Mouse (Mus musculus) MEL (cell line): ENCODE results near the gene Pex14. TPM values are rescaled to one million over a fixed set of nuclear protein-coding genes. Genes with fewer than 3 reads are reported as not detected.

ENCODE experiments used
- DNase-seq: peaks from one replicate; pipeline ENCODE4 v3.0.0; 2011; ENCODE audit warnings: low read depth, low spot score
- H3K27ac ChIP-seq: 2 replicates; pipeline ENCODE4 v1.5.1; 2012; ENCODE audit warnings: low read depth, mild to moderate bottlenecking, control low read depth, low read length, moderate library complexity; ENCODE audit not compliant: control insufficient read depth
- H3K27me3 ChIP-seq, 2 experiments: fragments of 150-350 bp in 1 of 2; sonication (generic) in 1 of 2; 2 replicates each; pipeline ENCODE4 v1.6.1; 2012; ENCODE audit warnings: low read length in 2 of 2, mild to moderate bottlenecking in 2 of 2, improper control_type of control experiment in 1 of 2, moderate library complexity in 1 of 2; ENCODE audit not compliant: insufficient read depth in 2 of 2, control insufficient read depth in 1 of 2
- H3K36me3 ChIP-seq, 2 experiments: 2 replicates each; pipeline ENCODE4 v1.6.1; 2012 to 2014; ENCODE audit warnings: low read length in 2 of 2, improper control_type of control experiment in 1 of 2, inconsistent platforms in 1 of 2, mild to moderate bottlenecking in 1 of 2; ENCODE audit not compliant: insufficient read depth in 2 of 2, control insufficient read depth in 1 of 2
- H3K4me1 ChIP-seq, 2 experiments: fragments of 150-350 bp in 1 of 2; sonication (generic) in 1 of 2; 2 replicates each; pipeline ENCODE4 v1.6.1; 2012; ENCODE audit warnings: low read length in 2 of 2, improper control_type of control experiment in 1 of 2, mild to moderate bottlenecking in 1 of 2; ENCODE audit not compliant: insufficient read depth in 2 of 2, control insufficient read depth in 1 of 2
- H3K4me3 ChIP-seq, 2 experiments: fragments of 150-350 bp in 1 of 2; sonication (generic) in 1 of 2; 2 replicates each; pipeline ENCODE4 v1.5.1; 2012; ENCODE audit warnings: low read depth in 2 of 2, low read length in 2 of 2, mild to moderate bottlenecking in 2 of 2, moderate library complexity in 2 of 2, control low read depth in 1 of 2, improper control_type of control experiment in 1 of 2; ENCODE audit not compliant: control insufficient read depth in 1 of 2, insufficient read depth in 1 of 2
- H3K79me2 ChIP-seq: 2 replicates; pipeline ENCODE4 v1.6.1; 2012; ENCODE audit warnings: mild to moderate bottlenecking, low read length, moderate library complexity; ENCODE audit not compliant: control insufficient read depth, poor library complexity, insufficient read depth
- H3K9ac ChIP-seq: 2 replicates; pipeline ENCODE4 v1.6.1; 2012; ENCODE audit warnings: low read depth, mild to moderate bottlenecking, control low read depth, low read length, moderate library complexity; ENCODE audit not compliant: control insufficient read depth, poor library complexity, severe bottlenecking
- H3K9me3 ChIP-seq: fragments of 150-350 bp; sonication (generic); replicated peaks from 2 replicates; pipeline ENCODE4 v1.6.1; 2012; ENCODE audit warnings: mild to moderate bottlenecking, low read length, improper control_type of control experiment, moderate library complexity; ENCODE audit not compliant: insufficient read depth
- BHLHE40 ChIP-seq: IDR thresholded peaks from 2 replicates; pipeline ENCODE4 v1.6.1; 2012; ENCODE audit warnings: low read depth, mild to moderate bottlenecking, inconsistent platforms, low read length, improper control_type of control experiment, borderline replicate concordance
- CHD2 ChIP-seq: IDR thresholded peaks from 2 replicates; pipeline ENCODE4 v1.6.1; 2011; ENCODE audit warnings: low read length, improper control_type of control experiment
- CTCF ChIP-seq, 3 experiments: IDR thresholded peaks in 2 of 3; conservative IDR thresholded peaks in 1 of 3; 2 replicates each; pipeline ENCODE4 v1.5.1; 2011 to 2012; ENCODE audit warnings: low read length in 3 of 3, low read depth in 2 of 3, mild to moderate bottlenecking in 2 of 3, improper control_type of control experiment in 1 of 3, inconsistent platforms in 1 of 3, mixed read lengths in 1 of 3, moderate library complexity in 1 of 3; ENCODE audit not compliant: control insufficient read depth in 1 of 3, insufficient read depth in 1 of 3, poor library complexity in 1 of 3, severe bottlenecking in 1 of 3
- ELF1 ChIP-seq: IDR thresholded peaks from 2 replicates; pipeline ENCODE4 v1.6.1; 2014; ENCODE audit warnings: low read depth, mild to moderate bottlenecking, inconsistent platforms, low read length, improper control_type of control experiment, moderate library complexity
- EP300 ChIP-seq, 2 experiments: IDR thresholded peaks; 2 replicates each; pipeline ENCODE4 v1.6.1; 2011; ENCODE audit warnings: improper control_type of control experiment in 2 of 2, low read length in 2 of 2, low read depth in 1 of 2, mild to moderate bottlenecking in 1 of 2
- ETS1 ChIP-seq: IDR thresholded peaks from 2 replicates; pipeline ENCODE4 v1.6.1; 2012; ENCODE audit warnings: low read depth, mild to moderate bottlenecking, inconsistent platforms, low read length, improper control_type of control experiment, moderate library complexity
- GABPA ChIP-seq: IDR thresholded peaks from 2 replicates; pipeline ENCODE4 v1.6.1; 2012; ENCODE audit warnings: low read depth, mild to moderate bottlenecking, inconsistent platforms, low read length, improper control_type of control experiment, moderate library complexity
- GATA1 ChIP-seq: IDR thresholded peaks from 2 replicates; pipeline ENCODE4 v1.6.1; 2011; ENCODE audit warnings: low read depth, low read length, improper control_type of control experiment
- JUND ChIP-seq: IDR thresholded peaks from 2 replicates; pipeline ENCODE4 v1.6.1; 2011; ENCODE audit warnings: low read depth, mild to moderate bottlenecking, improper control_type of control experiment, low read length
- MAFK ChIP-seq: IDR thresholded peaks from 2 replicates; pipeline ENCODE4 v1.6.1; 2011; ENCODE audit warnings: low read depth, mild to moderate bottlenecking, low read length, improper control_type of control experiment, borderline replicate concordance
- MAZ ChIP-seq: IDR thresholded peaks from 2 replicates; pipeline ENCODE4 v1.6.1; 2012; ENCODE audit warnings: low read depth, mild to moderate bottlenecking, inconsistent platforms, low read length, improper control_type of control experiment
- MXI1 ChIP-seq: IDR thresholded peaks from 2 replicates; pipeline ENCODE4 v1.6.1; 2011; ENCODE audit warnings: mild to moderate bottlenecking, low read depth, low read length, improper control_type of control experiment
- NELFE ChIP-seq: IDR thresholded peaks from 2 replicates; pipeline ENCODE4 v1.6.1; 2011; ENCODE audit warnings: low read depth, low read length, improper control_type of control experiment
- POLR2AphosphoS2 ChIP-seq: IDR thresholded peaks from 2 replicates; pipeline ENCODE4 v1.6.1; 2011; ENCODE audit warnings: low read length, improper control_type of control experiment
- POLR2AphosphoS5 ChIP-seq: IDR thresholded peaks from 2 replicates; pipeline ENCODE4 v1.6.1; 2012; ENCODE audit warnings: low read depth, borderline replicate concordance, mild to moderate bottlenecking, inconsistent platforms, low read length, moderate library complexity, mixed read lengths
- RCOR1 ChIP-seq: IDR thresholded peaks from 2 replicates; pipeline ENCODE4 v1.6.1; 2012; ENCODE audit warnings: low read depth, mild to moderate bottlenecking, inconsistent platforms, low read length, improper control_type of control experiment
- SIN3A ChIP-seq: IDR thresholded peaks from 2 replicates; pipeline ENCODE4 v1.6.1; 2012; ENCODE audit warnings: low read length, improper control_type of control experiment, inconsistent platforms
- SMC3 ChIP-seq: IDR thresholded peaks from 2 replicates; pipeline ENCODE4 v1.6.1; 2011; ENCODE audit warnings: low read depth, low read length, improper control_type of control experiment
- TBP ChIP-seq: IDR thresholded peaks from 2 replicates; pipeline ENCODE4 v1.8.0; 2011; ENCODE audit warnings: low read depth, low read length, improper control_type of control experiment
- TCF12 ChIP-seq: IDR thresholded peaks from 2 replicates; pipeline ENCODE4 v1.6.1; 2014; ENCODE audit warnings: low read depth, mild to moderate bottlenecking, inconsistent platforms, low read length, improper control_type of control experiment, moderate library complexity
- UBTF ChIP-seq: IDR thresholded peaks from 2 replicates; pipeline ENCODE4 v1.6.1; 2012; ENCODE audit warnings: low read depth, mild to moderate bottlenecking, inconsistent platforms, low read length, improper control_type of control experiment, moderate library complexity, borderline replicate concordance; ENCODE audit not compliant: insufficient read depth
- USF1 ChIP-seq: IDR thresholded peaks from 2 replicates; pipeline ENCODE4 v1.6.1; 2014; ENCODE audit warnings: low read depth, mild to moderate bottlenecking, inconsistent platforms, low read length, improper control_type of control experiment, moderate library complexity
- ZKSCAN1 ChIP-seq: IDR thresholded peaks from 2 replicates; pipeline ENCODE4 v1.6.1; 2012; ENCODE audit warnings: low read depth, mild to moderate bottlenecking, inconsistent platforms, low read length, improper control_type of control experiment, moderate library complexity
- ZMIZ1 ChIP-seq: IDR thresholded peaks from 2 replicates; pipeline ENCODE4 v1.6.1; 2012; ENCODE audit warnings: low read depth, mild to moderate bottlenecking, inconsistent platforms, low read length, improper control_type of control experiment, moderate library complexity
- ZNF384 ChIP-seq: IDR thresholded peaks from 2 replicates; pipeline ENCODE4 v1.6.1; 2012; ENCODE audit warnings: low read depth, mild to moderate bottlenecking, inconsistent platforms, low read length, improper control_type of control experiment
- polyA plus RNA-seq, 2 experiments: library from polyadenylated mRNA; stranded (reverse) in 1 of 2; unstranded in 1 of 2; fragments of >175 nt in 1 of 2; fragments of >200 nt in 1 of 2; gene quantifications; 2 replicates each; pipeline versions ENCODE4 v1.2.1 to v1.2.4; 2012; ENCODE audit warnings: low replicate concordance in 2 of 2, low read depth in 1 of 2; ENCODE audit not compliant: insufficient read length in 2 of 2, insufficient read depth in 1 of 2, missing spikeins in 1 of 2
- total RNA-seq: library from RNA; depleted of rRNA; stranded (reverse); fragments of 300-350 nt; gene quantifications from 2 replicates; pipeline ENCODE4 v1.2.3, GENCODE M21; 2012

Pex14 gene
- total and polyA plus RNA-seq, 3 experiments: 38.3 to 49.2 TPM; not detected in 1

DNA sequence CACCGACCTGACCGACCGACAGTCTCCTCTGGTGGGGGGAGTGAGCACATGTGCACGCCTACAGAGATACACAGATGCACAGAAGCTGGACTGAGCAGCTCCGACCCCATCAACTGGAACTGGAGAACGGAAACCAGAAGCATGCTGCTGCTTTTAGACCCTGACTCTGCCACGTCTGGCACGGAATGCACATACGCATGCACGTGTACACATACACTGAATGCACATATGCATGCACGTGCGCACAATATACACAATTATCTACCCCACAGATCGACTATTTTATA, 38.3 kb downstream of the Pex14 start:
- no peak for TF ChIP-seq GABPA
- TF ChIP-seq JUND: no peak
- TF ChIP-seq USF1: no peak
- no peak for TF ChIP-seq ZMIZ1
- no peak for TF ChIP-seq POLR2AphosphoS5
- TF ChIP-seq POLR2AphosphoS2: no peak
- TF ChIP-seq SMC3: no peak
- no peak for TF ChIP-seq BHLHE40
- no peak for TF ChIP-seq ELF1
- Histone ChIP-seq H3K4me3 (no peak overlapping the region), H3K4me1 (no peaks in the 10 kb centered on the region), H3K79me2 (no peaks in the 10 kb centered on the region), H3K27ac (no peak overlapping the region), H3K9me3 (no peaks in the 10 kb centered on the region), H3K27me3 (no peaks in the 10 kb centered on the region), H3K36me3 (no peaks in the 10 kb centered on the region), H3K9ac (no peak overlapping the region)
- DNase-seq: no peak

DNA sequence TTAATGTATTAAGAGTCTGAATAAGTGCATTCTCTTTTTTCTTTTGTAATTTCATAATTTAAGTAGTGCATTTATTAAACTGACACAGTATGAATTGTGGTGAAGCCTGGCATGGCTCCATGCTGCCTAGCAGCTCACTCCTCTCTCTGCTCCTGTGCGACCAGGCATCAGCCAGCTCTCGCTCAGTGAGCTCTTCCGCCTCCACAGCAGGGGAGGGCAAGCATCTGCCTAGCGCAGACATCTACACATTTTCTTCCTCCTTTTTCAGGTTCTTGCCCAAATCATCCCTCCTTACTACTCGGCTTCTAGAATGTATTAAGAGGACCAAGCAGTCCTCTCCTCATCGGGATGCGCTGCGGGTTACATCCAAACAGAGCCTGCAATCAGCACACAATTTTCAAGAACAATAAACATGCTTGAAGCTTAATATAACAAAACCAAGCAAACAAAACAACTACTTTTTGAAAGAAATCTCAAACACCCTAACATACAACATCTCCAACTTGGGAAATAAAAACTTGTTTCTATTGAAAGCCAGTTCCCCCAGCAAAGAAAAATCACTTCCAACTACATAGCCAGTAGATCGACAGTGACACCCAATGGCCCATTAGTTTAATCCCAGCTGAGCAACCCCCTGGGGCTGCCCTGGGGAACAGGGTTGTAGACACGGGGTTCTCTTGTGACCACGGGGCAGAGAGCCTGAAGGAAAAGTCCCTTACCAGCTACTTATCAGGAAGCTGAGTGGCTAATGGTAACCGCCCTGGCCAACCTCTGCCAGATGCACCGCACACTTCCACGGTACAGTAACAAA, 38.9 kb downstream of the Pex14 start:
- no peaks in the 10 kb centered on the region for H3K9me3 ChIP-seq
- no peak for TF ChIP-seq SMC3
- no peak for TF ChIP-seq GATA1
- TF ChIP-seq MXI1: no peak
- no peak for TF ChIP-seq TCF12
- TF ChIP-seq MAZ: no peak
- no peak for TF ChIP-seq RCOR1
- no peak for TF ChIP-seq CTCF (IDR thresholded peaks at IDR 0.05 in 2 of 3, conservative IDR thresholded peaks at IDR 0.05 in 1 of 3; ENCODE audit: control insufficient read depth in 1 of 3, insufficient read depth in 1 of 3, low read depth in 2 of 3, low read length in 3 of 3, poor library complexity in 1 of 3, severe bottlenecking in 1 of 3)
- TF ChIP-seq CHD2: no peak
- no peak for TF ChIP-seq TBP
- TF ChIP-seq ZMIZ1: no peak
- TF ChIP-seq MAFK: no peak
- TF ChIP-seq ZNF384: no peak
- TF ChIP-seq ETS1: no peak
- TF ChIP-seq NELFE: no peak
- no peak for TF ChIP-seq SIN3A
- no peak for TF ChIP-seq BHLHE40
- no peak for TF ChIP-seq ZKSCAN1
- TF ChIP-seq UBTF: no peak
- TF ChIP-seq EP300 (IDR thresholded peaks at IDR 0.05; ENCODE audit: low read depth in 1 of 2, low read length in 2 of 2): no peak
- TF ChIP-seq, all 39 proteins: peak for 0
- no peaks in the 10 kb centered on the region for H3K36me3 ChIP-seq
- H3K4me3 ChIP-seq: no peak overlapping the region
- no peaks in the 10 kb centered on the region for H3K4me1 ChIP-seq
- H3K9ac ChIP-seq: no peak overlapping the region
- DNase-seq: no peak
- H3K27ac ChIP-seq: no peak overlapping the region
- H3K79me2 ChIP-seq: no peaks in the 10 kb centered on the region
- no peaks in the 10 kb centered on the region for H3K27me3 ChIP-seq
